ENCODE assay signal across 16 mouse cellular contexts in the genomic region with DNA sequence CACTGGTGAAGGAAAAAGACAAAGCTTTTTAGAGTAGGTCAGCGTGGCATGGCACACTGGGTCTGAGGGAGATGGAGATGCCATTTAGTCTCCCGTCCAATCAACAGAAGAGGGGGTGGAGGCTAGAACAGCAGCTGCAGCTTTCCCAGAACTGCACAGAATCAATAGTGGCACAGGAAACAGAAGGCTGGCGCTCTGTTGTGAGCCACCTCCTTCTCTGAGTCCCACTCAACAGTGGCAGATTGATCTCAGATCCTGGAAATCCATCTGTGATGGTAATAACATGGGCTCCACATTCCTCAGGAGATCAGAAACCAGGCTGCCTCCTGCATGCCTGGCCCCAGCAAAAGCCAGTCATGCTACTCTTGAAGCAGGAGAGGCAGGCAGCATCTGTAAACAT.
DNase-seq lines count a peak whose midpoint lies in the region; ATAC-seq lines count a peak whose summit lies in the region.
"Had no signal": no experiment of that assay in that cellular context is flagged by ENCODE, and none has a peak within 500 bp of the region (broad histone marks: within the 10 kb centered on the region; RNA-seq: fewer than 3 reads in every experiment).

No protein-coding gene starts in this region.

- peak; percentile 30; the same call in 1 of the 2 replicates for ATAC-seq in forebrain, embryonic 13.5 days
- ATAC-seq in forebrain, embryonic 12.5 days (ENCODE audit: low FRiP score) = no peak
- no peak for ATAC-seq in monocyte, adult 5-6 weeks (replicated peaks; ENCODE audit: insufficient number of reproducible peaks, low FRiP score, low TSS enrichment, poor library complexity, severe bottlenecking)
- no peak for ATAC-seq in inflammation-experienced regulatory T-cells, adult 6 months

- H3K36me3 ChIP-seq in forebrain, embryonic 13.5 days (ENCODE audit: poor library complexity, severe bottlenecking) = no peaks in the 10 kb centered on the region
- no peaks in the 10 kb centered on the region for H3K36me3 ChIP-seq in forebrain, embryonic 12.5 days (replicated peaks)
- H3K36me3 ChIP-seq: embryonic facial prominence, embryonic 12.5 days; G1E; heart, embryonic 15.5 days had no signal

- peak; percentile 5 to 8 for DNase-seq in frontal cortex, postnatal 25 days (ENCODE audit: low spot score in 2 of 2)
- peak; percentile 29 to 36 for DNase-seq in layer of hippocampus, postnatal 10 days (ENCODE audit: low spot score in 2 of 2)
- DNase-seq in mesoderm, embryonic 11.5 days (ENCODE audit: low read depth, low spot score) = peak; percentile 11
- DNase-seq in adrenal gland, adult 2 months = no peak
- DNase-seq: cerebellum, adult 11 months; gastrocnemius, adult 2 months; kidney, adult 18-20 months; thymus, postnatal 36 days had no signal

- no peaks in the 10 kb centered on the region for H3K27me3 ChIP-seq in forebrain, embryonic 13.5 days
- no peaks in the 10 kb centered on the region for H3K27me3 ChIP-seq in forebrain, embryonic 12.5 days
- H3K27me3 ChIP-seq: embryonic facial prominence, embryonic 12.5 days; heart, embryonic 15.5 days had no signal

- no peak overlapping the region for H3K27ac ChIP-seq in forebrain, embryonic 13.5 days
- H3K27ac ChIP-seq in forebrain, embryonic 12.5 days = no peak overlapping the region
- H3K27ac ChIP-seq: embryonic facial prominence, embryonic 12.5 days; gastrocnemius, adult 2 months; heart, embryonic 15.5 days; macrophage had no signal

- no peak overlapping the region for H3K9ac ChIP-seq in forebrain, embryonic 13.5 days
- no peak overlapping the region for H3K9ac ChIP-seq in forebrain, embryonic 12.5 days
- H3K9ac ChIP-seq: embryonic facial prominence, embryonic 12.5 days; heart, embryonic 15.5 days had no signal

- H3K4me1 ChIP-seq in forebrain, embryonic 13.5 days = no peaks in the 10 kb centered on the region; the same call in 1 of the 2 replicates
- H3K4me1 ChIP-seq in forebrain, embryonic 12.5 days = no peaks in the 10 kb centered on the region
- H3K4me1 ChIP-seq: embryonic facial prominence, embryonic 12.5 days; heart, embryonic 15.5 days had no signal

- no peak overlapping the region for H3K4me2 ChIP-seq in forebrain, embryonic 13.5 days
- H3K4me2 ChIP-seq in forebrain, embryonic 12.5 days = no peak overlapping the region
- H3K4me2 ChIP-seq: embryonic facial prominence, embryonic 12.5 days; heart, embryonic 15.5 days had no signal

- no peak overlapping the region for H3K4me3 ChIP-seq in forebrain, embryonic 13.5 days
- no peak overlapping the region for H3K4me3 ChIP-seq in forebrain, embryonic 12.5 days (replicated peaks)
- H3K4me3 ChIP-seq: embryonic facial prominence, embryonic 12.5 days; gastrocnemius, adult 2 months; heart, embryonic 15.5 days had no signal

- 52% methylated on average over 3 of the region's 3 CpGs for WGBS in forebrain, embryonic 13.5 days
- 63% methylated on average over 3 of the region's 3 CpGs for WGBS in forebrain, embryonic 12.5 days

- H3K9me3 ChIP-seq in forebrain, embryonic 13.5 days (replicated peaks) = no peaks in the 10 kb centered on the region
- no peaks in the 10 kb centered on the region for H3K9me3 ChIP-seq in forebrain, embryonic 12.5 days
- H3K9me3 ChIP-seq: embryonic facial prominence, embryonic 12.5 days; heart, embryonic 15.5 days had no signal
